Mouse (Mus musculus) kidney, postnatal 0 days (tissue): ENCODE measurements at regions not wholly inside any gene's neighbourhood (a gene's known extent, or its start where the extent isn't known, plus 50 kb on each side); places are given as distances from the start of the nearest gene placed in this dataset.

ENCODE experiments used
- ATAC-seq: fragments of 200-750 bp; cut with Nextera tagmentation; replicated peaks from 2 replicates; pipeline ENCODE4 v1.8.0; 2017; ENCODE audit warnings: low read depth, moderate number of reproducible peaks, moderate TSS enrichment, moderate library complexity; ENCODE audit not compliant: low FRiP score
- DNase-seq: peaks from one replicate; pipeline ENCODE4 v3.0.0-alpha.2; 2016; ENCODE audit warnings: low spot score
- H3K27ac ChIP-seq: fragments of 300-500 bp; sonication (generic); 2 replicates; pipeline ENCODE4 v1.5.1; 2014; ENCODE audit warnings: mild to moderate bottlenecking
- H3K27me3 ChIP-seq: fragments of 300-500 bp; sonication (generic); 2 replicates; pipeline ENCODE4 v1.6.1; 2014; ENCODE audit warnings: low read length, mixed read lengths; ENCODE audit not compliant: insufficient read depth
- H3K36me3 ChIP-seq: fragments of 300-500 bp; sonication (generic); 2 replicates; pipeline ENCODE4 v1.6.1; 2014; ENCODE audit warnings: low read length, mixed read lengths; ENCODE audit not compliant: insufficient read depth
- H3K4me1 ChIP-seq: fragments of 300-500 bp; sonication (generic); replicated peaks from 2 replicates; pipeline ENCODE4 v1.6.1; 2014; ENCODE audit warnings: antibody characterized with exemption, low read length, mixed read lengths; ENCODE audit not compliant: insufficient read depth
- H3K4me2 ChIP-seq: fragments of 300-500 bp; sonication (generic); 2 replicates; pipeline ENCODE4 v1.6.1; 2014; ENCODE audit warnings: mild to moderate bottlenecking, low read length, moderate library complexity, mixed read lengths
- H3K4me3 ChIP-seq: fragments of 300-500 bp; sonication (generic); replicated peaks from 2 replicates; pipeline ENCODE4 v1.5.1; 2014; ENCODE audit warnings: low read depth, low read length
- H3K9ac ChIP-seq: fragments of 300-500 bp; sonication (generic); 2 replicates; pipeline ENCODE4 v1.6.1; 2014; ENCODE audit warnings: low read depth, low read length
- H3K9me3 ChIP-seq: fragments of 300-500 bp; sonication (generic); replicated peaks from 2 replicates; pipeline ENCODE4 v1.6.1; 2016; ENCODE audit warnings: low read length, inconsistent platforms, mixed read lengths
- CTCF ChIP-seq: IDR thresholded peaks from 2 replicates; pipeline ENCODE4 v1.5.1; 2016; ENCODE audit warnings: antibody characterized with exemption, low read depth, mild to moderate bottlenecking, moderate library complexity
- WGBS: fragments of 180-500 bp; shearing (Covaris S2); extraction: QIAGEN DNeasy Blood & Tissue Kit; methylation state at CpG from one replicate; pipeline ENCODE4 v1.1.7; 2014; 5-methylcytosine and 5-hydroxymethylcytosine counted together

- Histone ChIP-seq H3K4me2 (no peak overlapping the region), H3K4me3 (no peak overlapping the region), H3K9ac (no peak overlapping the region), H3K36me3 (no peaks in the 10 kb centered on the region), H3K9me3 (no peaks in the 10 kb centered on the region), H3K4me1 (0 out of 2 replicates have a peak, but pooled peaks cover 3% of the 10 kb centered on the region), H3K27ac (no peak overlapping the region), H3K27me3 (no peaks in the 10 kb centered on the region)
- DNase-seq (peak; percentile 62), ATAC-seq (no peak)
- 53% methylated on average over 3 of the region's 3 CpGs for WGBS
- no peak for TF ChIP-seq CTCF
Measured at GRCm38 (mm10) chr12:71637248-71637647, 193.6 kb upstream of the Daam1 start.

GRCm38 (mm10) chr12:71638246-71638645 is 192.6 kb upstream of the Daam1 start:
- Histone ChIP-seq H3K9me3 (no peaks in the 10 kb centered on the region), H3K4me3 (no peak overlapping the region), H3K27ac (no peak overlapping the region), H3K4me1 (0 out of 2 replicates have a peak, but pooled peaks cover 3% of the 10 kb centered on the region), H3K27me3 (no peaks in the 10 kb centered on the region), H3K36me3 (no peaks in the 10 kb centered on the region), H3K4me2 (no peak overlapping the region), H3K9ac (no peak overlapping the region)
- DNase-seq (no peak), ATAC-seq (no peak)
- 30% methylated on average over 8 of the region's 8 CpGs for WGBS
- TF ChIP-seq CTCF: no peak

DNA sequence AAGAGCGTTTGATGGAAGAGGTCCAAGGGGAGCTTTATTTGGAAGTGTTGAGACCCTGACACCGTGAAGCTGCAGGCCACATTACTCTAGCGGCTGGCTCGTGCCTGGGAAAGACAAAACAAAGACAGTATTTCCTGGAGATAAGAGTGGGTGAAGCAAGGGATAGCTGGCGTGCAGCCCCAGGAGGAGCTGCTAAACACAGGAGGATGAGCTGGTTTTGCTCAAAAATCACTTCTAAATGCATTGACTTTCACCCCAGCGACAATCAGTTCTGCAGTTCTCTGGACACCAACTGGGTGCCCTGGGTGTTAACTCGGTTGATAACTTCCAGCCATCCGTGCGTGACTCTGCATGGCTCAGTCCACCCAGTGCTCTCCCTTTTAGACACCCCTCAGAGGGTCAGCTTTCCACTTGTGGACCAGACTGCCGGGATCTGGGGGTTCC is 190.8 kb upstream of the Daam1 start:
- no peak overlapping the region for H3K27ac ChIP-seq
- no peak for TF ChIP-seq CTCF
- DNase-seq (peak; percentile 59), ATAC-seq (no peak)
- H3K4me1 ChIP-seq: 0 out of 2 replicates have a peak, but pooled peaks cover 3% of the 10 kb centered on the region
- WGBS: 41% methylated on average over 10 of the region's 10 CpGs
- H3K36me3 ChIP-seq: no peaks in the 10 kb centered on the region
- H3K4me2 ChIP-seq: no peak overlapping the region
- no peak overlapping the region for H3K9ac ChIP-seq
- no peak overlapping the region for H3K4me3 ChIP-seq
- H3K9me3 ChIP-seq: no peaks in the 10 kb centered on the region
- H3K27me3 ChIP-seq: no peaks in the 10 kb centered on the region

DNA sequence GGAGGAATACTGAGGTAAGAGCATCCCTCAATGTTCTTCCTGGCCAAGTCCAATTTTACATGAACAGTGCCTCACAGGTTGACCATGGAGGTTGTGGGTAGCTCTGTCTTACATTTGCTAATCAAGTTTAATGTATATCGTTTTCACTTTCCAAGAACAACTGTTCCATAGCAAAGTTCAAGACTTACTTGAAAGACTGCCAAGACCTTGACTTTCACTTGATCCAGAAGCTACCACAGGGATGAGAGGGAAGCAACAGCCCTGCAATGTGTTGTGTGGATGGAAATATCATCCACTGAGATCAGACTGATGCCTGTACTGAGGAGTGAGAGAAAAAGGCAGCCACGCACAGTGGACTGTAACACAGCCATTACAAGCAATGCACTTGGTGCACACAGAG is 189.4 kb upstream of the Daam1 start:
- WGBS: 63% methylated on average over 2 of the region's 2 CpGs
- Histone ChIP-seq H3K4me3 (no peak overlapping the region), H3K9ac (no peak overlapping the region), H3K9me3 (no peaks in the 10 kb centered on the region), H3K4me1 (0 out of 2 replicates have a peak, but pooled peaks cover 3% of the 10 kb centered on the region), H3K27ac (no peak overlapping the region), H3K36me3 (no peaks in the 10 kb centered on the region), H3K4me2 (no peak overlapping the region), H3K27me3 (no peaks in the 10 kb centered on the region)
- no peak for TF ChIP-seq CTCF
- ATAC-seq (no peak), DNase-seq (no peak)

- no peak overlapping the region for H3K27ac ChIP-seq
- peak; percentile 46 for DNase-seq
Measured at GRCm38 (mm10) chr12:71642797-71643337, 188.0 kb upstream of the Daam1 start.

DNA sequence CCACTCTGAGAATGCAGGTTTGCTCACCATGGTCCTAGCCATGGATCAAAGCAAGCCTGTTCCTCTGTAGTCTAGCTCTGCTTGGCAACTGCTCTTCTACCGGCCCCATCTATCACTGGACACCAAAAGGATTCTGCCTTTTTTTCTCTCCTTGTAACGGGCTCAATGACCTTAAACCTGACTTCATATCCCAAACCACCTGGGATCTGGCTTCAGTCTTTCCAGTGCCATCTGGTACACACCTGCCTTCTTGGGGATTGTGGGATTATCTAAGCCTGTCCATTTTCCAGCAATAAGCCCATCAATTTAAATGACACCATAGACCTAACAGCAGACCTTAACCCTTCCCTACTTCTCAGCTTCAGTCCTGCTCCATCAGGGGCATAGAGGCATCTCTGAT is 179.6 kb upstream of the Daam1 start:
- WGBS: 59% methylated on average over 2 of the region's 2 CpGs
- TF ChIP-seq CTCF: no peak
- H3K4me1 ChIP-seq: no peaks in the 10 kb centered on the region
- H3K36me3 ChIP-seq: no peaks in the 10 kb centered on the region
- H3K27me3 ChIP-seq: no peaks in the 10 kb centered on the region
- no peak overlapping the region for H3K9ac ChIP-seq
- no peak overlapping the region for H3K27ac ChIP-seq
- ATAC-seq (no peak), DNase-seq (no peak)
- no peak overlapping the region for H3K4me2 ChIP-seq
- H3K9me3 ChIP-seq: no peaks in the 10 kb centered on the region
- H3K4me3 ChIP-seq: no peak overlapping the region

More at GRCm38 (mm10) chr12:71642797-71643337, 188.0 kb upstream of the Daam1 start:
- H3K4me1 ChIP-seq: no peaks in the 10 kb centered on the region
- TF ChIP-seq CTCF: no peak
- no peak overlapping the region for H3K4me3 ChIP-seq
- H3K27me3 ChIP-seq: no peaks in the 10 kb centered on the region
- H3K36me3 ChIP-seq: no peaks in the 10 kb centered on the region
- 70% methylated on average over 8 of the region's 8 CpGs for WGBS
- H3K9ac ChIP-seq: no peak overlapping the region
- no peak overlapping the region for H3K4me2 ChIP-seq
- no peaks in the 10 kb centered on the region for H3K9me3 ChIP-seq
- no peak for ATAC-seq

DNA sequence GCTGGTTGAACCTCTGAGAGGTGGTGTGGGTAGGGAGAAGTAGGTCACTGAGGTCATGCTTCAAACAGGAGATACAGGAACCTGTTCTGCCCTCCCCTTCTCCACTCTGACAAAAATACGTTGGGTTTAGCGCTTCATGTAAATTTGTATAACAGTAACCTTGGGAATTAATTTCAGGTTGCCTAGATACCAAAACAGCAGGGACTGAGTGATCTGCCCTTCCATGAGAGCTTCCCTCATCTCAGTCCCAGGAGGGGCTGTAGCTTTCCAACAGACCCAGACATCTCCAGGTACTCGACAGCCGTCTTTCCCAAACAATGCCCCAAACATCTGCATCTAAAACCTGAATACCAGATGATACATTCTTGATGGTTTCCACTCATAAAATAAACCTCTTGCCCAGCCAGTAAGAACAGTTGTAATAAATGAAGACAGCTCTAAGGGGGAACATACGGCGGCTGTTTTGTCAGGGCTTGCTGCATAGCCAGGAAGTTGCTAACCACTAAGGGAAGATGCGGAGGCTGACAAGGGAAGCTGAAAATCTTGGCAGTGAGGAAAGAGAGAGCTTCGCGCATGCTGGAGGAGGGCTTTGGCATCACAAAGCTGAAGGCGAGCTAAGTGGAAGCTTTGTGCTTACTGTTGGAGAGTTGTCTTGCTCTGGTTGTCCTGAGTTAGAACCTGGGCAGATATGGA is 137.4 kb upstream of the Daam1 start:
- Histone ChIP-seq H3K9ac (no peak overlapping the region), H3K27me3 (no peaks in the 10 kb centered on the region), H3K9me3 (no peaks in the 10 kb centered on the region), H3K27ac (no peak overlapping the region), H3K4me1 (no peaks in the 10 kb centered on the region), H3K4me3 (no peak overlapping the region), H3K4me2 (no peak overlapping the region), H3K36me3 (no peaks in the 10 kb centered on the region)
- 62% methylated on average over 10 of the region's 10 CpGs for WGBS
- ATAC-seq (no peak), DNase-seq (peak; percentile 69)
- no peak for TF ChIP-seq CTCF
